Mouse (Mus musculus): Measurements from ENCODE around the gene Pgs1. TPM values are rescaled to one million over a fixed set of nuclear protein-coding genes. Genes with fewer than 3 reads are reported as not detected.

The Pgs1 gene
- total and polyA plus RNA-seq, 3 experiments = 38.1 to 60.5 (median 50.8) TPM

DNA sequence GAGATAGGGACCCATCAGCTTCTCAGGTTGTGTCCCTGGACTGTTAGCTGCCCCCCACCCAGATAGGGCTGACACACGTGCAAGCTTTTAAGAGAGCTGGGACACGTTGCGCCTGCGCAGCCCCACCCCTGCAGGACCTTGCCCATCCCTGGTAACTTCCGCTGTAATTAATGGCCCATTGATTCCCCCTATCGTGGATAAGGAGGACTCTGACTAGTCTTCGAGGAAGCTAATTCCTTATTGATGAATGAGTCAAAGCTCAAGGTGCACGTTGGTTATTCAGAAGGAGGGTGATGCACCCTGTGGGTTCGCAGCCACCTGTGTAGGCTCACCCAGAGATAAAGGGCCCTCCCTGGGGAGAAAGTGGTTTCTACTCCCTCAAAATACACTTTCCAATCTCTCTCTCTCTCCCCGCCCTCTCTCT, 39.1 kb upstream of the Pgs1 start (continued):
- TF ChIP-seq ETS1 (conservative IDR thresholded peaks at IDR 0.05; ENCODE audit: low read depth, low read length) (peak; percentile 74), TBP (conservative IDR thresholded peaks at IDR 0.05; ENCODE audit: low read depth, low read length) (no peak), NRF1 (IDR thresholded peaks at IDR 0.05; ENCODE audit: low read depth, low read length) (peak; percentile 93), JUND (conservative IDR thresholded peaks at IDR 0.05; ENCODE audit: low read depth, low read length) (peak; percentile 48; the same call in 1 of the 2 replicates), CHD1 (IDR thresholded peaks at IDR 0.05; ENCODE audit: low read depth, low read length) (no peak), BHLHE40 (IDR thresholded peaks at IDR 0.05; ENCODE audit: low read depth, low read length) (peak; percentile 89), MYC (IDR thresholded peaks at IDR 0.05; ENCODE audit: low read depth, low read length) (no peak), IRF4 (IDR thresholded peaks at IDR 0.05; ENCODE audit: low read depth, low read length) (peak; percentile 56; the same call in 1 of the 2 replicates), GABPA (IDR thresholded peaks at IDR 0.05; ENCODE audit: insufficient replicate concordance, low read depth, low read length) (no peak), POLR2AphosphoS2 (IDR thresholded peaks at IDR 0.05; ENCODE audit: low read depth, low read length) (no peak), PAX5 (IDR thresholded peaks at IDR 0.05; ENCODE audit: low read length) (no peak), UBTF (IDR thresholded peaks at IDR 0.05; ENCODE audit: low read depth, low read length) (no peak)

DNA sequence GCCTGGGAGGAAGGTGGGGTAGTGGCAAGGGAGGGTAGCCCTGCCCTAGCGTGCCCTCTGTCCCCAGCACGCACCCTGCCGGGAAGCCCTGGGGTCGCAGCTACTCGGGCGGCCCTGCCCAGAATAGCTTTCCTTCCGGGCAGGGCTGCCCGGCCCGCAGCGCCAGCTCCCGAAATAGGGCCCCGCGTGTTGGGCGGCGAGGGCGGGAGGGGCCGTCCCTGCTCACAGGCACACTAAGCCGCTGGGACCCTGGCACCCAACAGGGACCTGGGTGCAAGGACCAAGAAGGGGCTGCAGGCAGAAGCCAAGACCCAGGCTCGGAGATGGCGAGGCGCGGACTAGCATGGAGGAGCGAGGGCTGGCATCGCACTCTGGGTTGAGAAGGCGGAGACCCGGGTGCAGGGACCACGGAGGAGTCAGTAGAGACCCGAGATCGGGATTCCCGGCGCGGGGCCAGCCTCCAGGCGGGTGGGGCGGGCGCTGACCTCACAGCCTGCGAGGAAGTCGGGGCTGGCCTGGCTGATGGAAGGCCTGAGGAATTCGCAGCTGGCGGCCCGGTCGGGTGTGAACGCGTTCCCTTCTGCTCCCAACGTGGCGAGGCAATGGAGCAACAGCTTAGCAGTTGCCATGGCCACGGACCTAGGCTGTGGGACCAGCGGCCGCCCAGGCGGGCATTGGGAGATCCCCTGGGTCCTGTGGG, 36.5 kb upstream of the Pgs1 start:
- no peak for DNase-seq (ENCODE audit: extremely low read depth)
- Histone ChIP-seq H3K36me3 (replicated peaks in 1 of 2; ENCODE audit: control insufficient read depth in 1 of 2, insufficient read depth in 1 of 2, low read length in 1 of 2) (no peaks in the 10 kb centered on the region), H3K27me3 (replicated peaks) (peaks cover 35% of the 10 kb centered on the region), H3K9me3 (replicated peaks; ENCODE audit: low read length) (peaks cover 6% of the 10 kb centered on the region), H3K9ac (ENCODE audit: insufficient read depth, low read depth) (no peak overlapping the region), H3K4me3 (replicated peaks in 1 of 3; ENCODE audit: low read depth in 2 of 3, low read length in 2 of 3, poor library complexity in 1 of 3) (no peak overlapping the region), H3K27ac (ENCODE audit: insufficient read depth, low read depth) (no peak overlapping the region), H3K4me1 (ENCODE audit: control insufficient read depth in 1 of 2, insufficient read depth in 2 of 2) (peaks cover 34 to 78% of the 10 kb centered on the region in 2 experiments), H3K4me2 (ENCODE audit: insufficient read depth, low read depth, poor library complexity, severe bottlenecking) (no peak overlapping the region), H3K79me2 (replicated peaks; ENCODE audit: control insufficient read depth, extremely low read depth, insufficient read depth, poor library complexity, severe bottlenecking) (no peaks in the 10 kb centered on the region)
- TF ChIP-seq E2F4 (IDR thresholded peaks at IDR 0.05; ENCODE audit: insufficient replicate concordance, low read depth, low read length) = no peak
- TF ChIP-seq ZKSCAN1 (IDR thresholded peaks at IDR 0.05; ENCODE audit: borderline replicate concordance, low read depth, low read length) = no peak
- no peak for TF ChIP-seq ETS1 (conservative IDR thresholded peaks at IDR 0.05; ENCODE audit: low read depth, low read length)
- TF ChIP-seq MYC (IDR thresholded peaks at IDR 0.05; ENCODE audit: low read depth, low read length) = no peak
- in situ Hi-C loops (cut with MboI; ENCODE audit: low pct_ligation_motif_present, low pct_unique_long_range_greater_than_20kb, low sequenced_read_pairs) = loop anchor here (5.0 kb wide), 1 partner anchor 32 kb away; no protein-coding TSS in a partner anchor
- dilution Hi-C loops (cut with MboI; ENCODE audit: extremely low pct_ligation_motif_present, extremely low pct_unique_long_range_greater_than_20kb, low sequenced_read_pairs) = no loop called here

DNA sequence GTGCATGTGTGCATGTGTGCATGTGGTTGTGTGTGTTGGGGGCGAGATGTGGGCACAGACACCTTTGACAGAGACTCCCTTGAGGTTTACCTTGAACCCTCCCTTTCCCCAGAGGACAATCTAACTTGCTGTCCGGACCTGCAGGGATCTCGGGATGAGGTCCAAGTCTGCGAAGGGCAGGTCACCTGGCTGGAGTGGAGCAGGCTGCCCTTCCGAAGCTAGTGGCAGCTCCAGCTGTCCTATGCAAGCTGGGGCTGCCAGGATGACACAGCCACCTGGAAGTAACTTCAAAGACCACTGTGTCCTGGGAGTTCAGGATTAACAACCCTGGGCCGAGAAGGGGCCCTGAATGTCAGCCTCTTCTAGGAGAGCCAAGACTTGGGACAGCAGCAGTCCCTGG, 34.7 kb upstream of the Pgs1 start:
- Histone ChIP-seq H3K4me1 (ENCODE audit: control insufficient read depth in 1 of 2, insufficient read depth in 2 of 2) (peaks cover 24 to 61% of the 10 kb centered on the region in 2 experiments), H3K36me3 (replicated peaks in 1 of 2; ENCODE audit: control insufficient read depth in 1 of 2, insufficient read depth in 1 of 2, low read length in 1 of 2) (no peaks in the 10 kb centered on the region), H3K4me2 (ENCODE audit: insufficient read depth, low read depth, poor library complexity, severe bottlenecking) (no peak overlapping the region), H3K9ac (ENCODE audit: insufficient read depth, low read depth) (no peak overlapping the region), H3K27ac (ENCODE audit: insufficient read depth, low read depth) (no peak overlapping the region), H3K79me2 (replicated peaks; ENCODE audit: control insufficient read depth, extremely low read depth, insufficient read depth, poor library complexity, severe bottlenecking) (no peaks in the 10 kb centered on the region), H3K9me3 (replicated peaks; ENCODE audit: low read length) (peaks cover 6% of the 10 kb centered on the region), H3K27me3 (replicated peaks) (peaks cover 51% of the 10 kb centered on the region), H3K4me3 (replicated peaks in 1 of 3; ENCODE audit: low read depth in 2 of 3, low read length in 2 of 3, poor library complexity in 1 of 3) (no peak overlapping the region)
- no peak for DNase-seq (ENCODE audit: extremely low read depth)
- in situ Hi-C loops (cut with MboI; ENCODE audit: low pct_ligation_motif_present, low pct_unique_long_range_greater_than_20kb, low sequenced_read_pairs) (loop anchor here (5.0 kb wide), 1 partner anchor 34 kb away; no protein-coding TSS in a partner anchor), dilution Hi-C loops (cut with MboI; ENCODE audit: extremely low pct_ligation_motif_present, extremely low pct_unique_long_range_greater_than_20kb, low sequenced_read_pairs) (no loop called here)
- no peak for TF ChIP-seq NELFE (IDR thresholded peaks at IDR 0.05; ENCODE audit: low read depth, low read length)
- no peak for TF ChIP-seq ELF1 (IDR thresholded peaks at IDR 0.05; ENCODE audit: low read depth, low read length)
- no peak for TF ChIP-seq MAFK (IDR thresholded peaks at IDR 0.05; ENCODE audit: insufficient replicate concordance, low read length)
